14 mouse cellular contexts compared by ENCODE assay signal in genomic region chr1:118531259-118531658, GRCm38 (mm10).
"Had no signal": no experiment of that assay in that cellular context is flagged by ENCODE, and none has a peak within 500 bp of the region (broad histone marks: within the 10 kb centered on the region; RNA-seq: fewer than 3 reads in every experiment).

No protein-coding gene starts in this region.

- H3K9ac ChIP-seq: limb, embryonic 12.5 days; liver, embryonic 13.5 days; liver, postnatal 0 days; lung, embryonic 15.5 days; midbrain, embryonic 12.5 days; neural tube, embryonic 13.5 days had no signal

- DNase-seq: kidney, adult 8-10 months; kidney, postnatal 25 days; liver; liver, embryonic 13.5 days; liver, postnatal 0 days; lung, postnatal 14 days; retina, postnatal 1 day; thymus, postnatal 4 days had no signal

- H3K27ac ChIP-seq: limb, embryonic 12.5 days; liver, embryonic 13.5 days; lung, embryonic 15.5 days; macrophage; midbrain, embryonic 12.5 days; neural tube, embryonic 13.5 days had no signal

- ATAC-seq: liver, postnatal 0 days; midbrain, embryonic 16.5 days had no signal

- H3K4me1 ChIP-seq: limb, embryonic 12.5 days; liver, embryonic 13.5 days; lung, embryonic 15.5 days; midbrain, embryonic 12.5 days; neural tube, embryonic 13.5 days had no signal

- H3K9me3 ChIP-seq: limb, embryonic 12.5 days; liver, embryonic 13.5 days; lung, embryonic 15.5 days; midbrain, embryonic 12.5 days; neural tube, embryonic 13.5 days had no signal

- H3K4me3 ChIP-seq: limb, embryonic 12.5 days; liver, embryonic 13.5 days; lung, embryonic 15.5 days; midbrain, embryonic 12.5 days; neural tube, embryonic 13.5 days had no signal

- H3K4me2 ChIP-seq: limb, embryonic 12.5 days; liver, embryonic 13.5 days; lung, embryonic 15.5 days; midbrain, embryonic 12.5 days; neural tube, embryonic 13.5 days had no signal

- H3K27me3 ChIP-seq: limb, embryonic 12.5 days; liver, embryonic 13.5 days; lung, embryonic 15.5 days; midbrain, embryonic 12.5 days; neural tube, embryonic 13.5 days had no signal
